Mouse (Mus musculus) lung, adult 18-20 months (tissue): ENCODE measurements at regions not wholly inside any gene's neighbourhood (a gene's known extent, or its start where the extent isn't known, plus 50 kb on each side); places are given as distances from the start of the nearest gene placed in this dataset.

Experiments
- DNase-seq, 2 experiments: peaks; one replicate each; pipeline ENCODE4 v3.0.0; 2022; ENCODE audit warnings: mixed read lengths in 2 of 2

GRCm38 (mm10) chr16:27783978-27784377 is 395.3 kb downstream of the Ccdc50 start:
- no peak for DNase-seq

DNA sequence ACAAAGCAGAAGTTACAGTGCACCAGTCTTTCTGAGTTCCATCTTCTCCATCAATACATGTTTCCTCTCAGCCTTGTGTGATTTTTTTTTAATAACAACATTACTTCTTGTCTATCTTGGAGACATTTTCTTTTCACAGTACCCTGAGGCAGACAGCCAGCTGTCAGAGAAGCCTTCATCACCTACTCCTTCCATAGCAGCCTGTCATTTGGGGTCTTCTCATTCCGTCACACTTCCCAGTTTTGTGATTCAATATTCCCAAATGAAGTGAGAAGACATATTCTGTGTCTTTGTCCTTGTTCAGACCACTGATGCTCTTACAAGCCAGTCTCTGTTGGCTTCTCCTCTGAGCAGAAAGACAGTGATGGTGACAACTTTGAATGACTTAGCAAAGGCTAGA is 404.7 kb downstream of the Ccdc50 start:
- DNase-seq = no peak

DNA sequence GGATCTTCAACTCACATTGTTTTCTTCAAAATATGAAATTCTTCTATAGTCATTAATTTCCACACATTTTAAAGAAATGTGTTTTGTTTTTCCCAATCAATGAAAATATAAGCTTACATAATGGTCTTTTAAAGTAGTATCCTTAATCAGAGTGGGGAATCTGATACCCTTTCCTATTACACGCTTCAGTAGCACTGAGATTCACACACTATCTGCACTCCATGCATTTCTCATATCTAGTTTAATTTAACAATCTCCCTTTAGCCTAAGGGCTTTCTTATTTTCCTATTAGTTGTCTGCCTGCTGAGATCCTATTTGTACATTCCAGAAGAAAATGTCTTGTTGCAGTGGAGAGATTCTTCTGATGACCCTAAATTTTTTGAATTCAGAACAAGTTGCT is 406.2 kb downstream of the Ccdc50 start:
- DNase-seq = no peak

GRCm38 (mm10) chr16:27796153-27796822 is 407.6 kb downstream of the Ccdc50 start:
- DNase-seq = peak; percentile 12 to 29

- DNase-seq = no peak
These were observed 425.8 kb downstream of the Ccdc50 start for GRCm38 (mm10) chr16:27814476-27814875.
